Mouse (Mus musculus) testis, postnatal 14 days (tissue): Measurements from ENCODE around the gene Pdhb.
"Not testable (repeated sequence)": the region's sequence is repeated elsewhere in the genome, so short reads cannot be mapped to it uniquely, and the experiment has no call there.

ENCODE experiments used
- DNase-seq: peaks from one replicate; pipeline ENCODE4 v3.0.0; 2021; ENCODE audit warnings: low spot score

Pdhb gene

DNA sequence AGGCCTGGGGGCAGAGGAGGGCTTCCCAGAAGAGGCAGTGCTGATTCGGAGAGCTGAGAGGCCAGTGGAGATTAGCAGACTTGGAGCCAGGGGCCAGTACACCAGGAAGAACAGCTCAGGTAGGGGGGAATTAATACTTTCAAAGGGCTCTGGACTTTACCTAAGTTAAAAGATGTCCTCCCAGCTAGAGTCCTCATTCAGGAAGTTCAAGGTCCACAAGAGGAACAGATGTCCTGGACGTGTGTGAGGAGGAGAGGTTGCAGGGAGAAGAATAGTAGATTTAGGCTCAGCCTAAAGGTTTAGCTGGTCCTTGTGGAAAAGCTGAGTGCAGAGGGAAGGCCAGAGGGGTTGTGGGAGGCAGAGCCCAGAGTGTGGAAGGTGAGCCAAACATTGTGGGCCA is 38.6 kb downstream of the Pdhb start:
- DNase-seq = no peak

DNA sequence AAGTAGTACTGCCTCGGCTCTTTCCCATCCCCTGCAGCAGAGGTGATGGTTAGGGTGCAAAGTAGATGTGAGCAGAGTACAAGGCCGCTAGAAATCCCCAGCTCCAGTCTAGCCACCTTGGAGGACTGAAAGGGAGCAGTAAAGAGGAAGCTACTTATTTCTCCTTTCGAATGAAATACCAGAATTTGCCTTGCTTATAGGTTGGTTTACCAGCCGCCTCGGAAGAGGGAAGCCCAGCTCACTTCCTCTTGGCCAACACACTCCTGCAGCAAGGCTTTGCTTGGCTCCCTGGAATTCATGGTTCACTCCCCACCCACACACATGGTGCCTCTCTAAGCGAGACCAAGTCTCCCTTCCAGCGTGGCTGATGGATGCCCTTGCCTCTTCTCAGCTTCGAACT is 40.0 kb downstream of the Pdhb start:
- no peak for DNase-seq

DNA sequence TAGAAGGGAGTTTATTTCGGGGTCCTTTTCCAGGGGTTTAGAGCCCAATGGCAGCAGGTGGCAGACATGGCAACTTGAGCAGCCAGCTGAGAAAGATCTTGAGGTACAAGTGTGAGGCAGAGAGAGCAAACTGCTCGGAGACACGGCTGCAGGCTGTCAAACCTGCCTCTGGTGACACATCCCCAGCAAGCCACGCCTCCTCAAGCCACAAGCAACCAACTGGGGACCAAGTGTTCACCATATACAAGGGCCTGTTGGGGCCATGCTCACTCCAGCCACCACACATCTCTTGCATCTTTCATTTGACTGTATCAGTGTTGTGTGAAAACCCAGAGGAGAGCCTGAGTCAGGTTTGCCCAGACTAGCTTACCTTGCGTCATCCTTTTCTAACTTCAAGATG is 44.9 kb downstream of the Pdhb start:
- no peak for DNase-seq

DNA sequence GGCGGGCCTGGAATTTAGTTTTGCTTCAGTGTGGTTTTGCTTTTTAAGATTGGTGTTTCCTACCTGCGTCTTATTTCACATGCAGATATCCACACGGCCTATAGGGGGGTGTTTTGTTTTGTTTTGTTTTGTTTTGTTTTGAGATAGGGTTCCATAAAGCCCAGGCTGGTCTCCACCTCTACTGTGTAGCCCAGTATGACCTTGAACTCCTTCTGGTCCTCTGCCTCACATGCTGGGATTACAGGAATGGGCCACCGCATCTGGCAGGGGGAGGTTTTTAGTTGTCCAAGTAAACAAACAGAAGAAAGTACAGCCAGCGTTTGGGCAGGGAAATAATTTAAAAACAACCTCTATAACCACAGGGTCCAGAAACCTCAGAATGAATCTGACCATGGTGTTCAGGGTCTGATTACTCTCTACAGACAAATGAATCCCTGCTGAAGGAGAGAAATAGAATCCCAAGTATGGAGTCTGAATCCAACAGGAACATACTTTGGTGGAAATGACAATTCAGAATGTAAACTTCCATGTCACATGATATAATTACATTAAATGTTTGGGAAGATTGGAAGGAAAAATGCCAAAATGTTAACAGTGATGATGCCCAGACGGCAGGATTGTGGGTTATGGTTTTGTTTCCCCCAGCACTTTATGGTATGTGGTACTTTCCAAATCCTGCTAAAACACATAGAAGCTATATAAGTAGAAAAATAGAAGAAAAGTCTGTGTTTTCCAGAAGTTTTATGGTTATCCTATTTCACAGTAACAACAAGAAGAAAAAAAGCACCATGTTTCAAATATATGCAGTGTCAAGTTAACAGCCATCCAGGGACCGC is 48.6 kb downstream of the Pdhb start:
- DNase-seq = no peak

DNA sequence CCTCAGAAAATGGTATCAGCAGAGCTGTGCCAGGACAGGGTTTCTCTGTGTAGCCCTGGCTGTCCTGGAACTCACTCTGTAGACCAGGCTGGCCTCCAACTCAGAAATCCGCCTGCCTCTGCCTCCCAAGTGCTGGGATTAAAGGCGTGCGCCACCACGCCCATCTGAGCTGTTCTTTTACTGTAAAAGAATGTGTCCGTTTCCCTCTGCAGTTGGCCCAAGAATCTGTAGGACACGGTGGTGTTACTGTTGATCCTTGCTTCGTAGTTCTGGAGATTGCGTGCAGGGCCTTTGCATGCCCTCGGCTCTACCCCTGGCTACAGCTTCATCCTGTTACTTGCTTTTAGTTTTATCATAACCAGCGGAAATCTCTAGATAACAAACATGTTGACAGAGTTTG is 49.2 kb downstream of the Pdhb start:
- DNase-seq = not testable (repeated sequence)

DNA sequence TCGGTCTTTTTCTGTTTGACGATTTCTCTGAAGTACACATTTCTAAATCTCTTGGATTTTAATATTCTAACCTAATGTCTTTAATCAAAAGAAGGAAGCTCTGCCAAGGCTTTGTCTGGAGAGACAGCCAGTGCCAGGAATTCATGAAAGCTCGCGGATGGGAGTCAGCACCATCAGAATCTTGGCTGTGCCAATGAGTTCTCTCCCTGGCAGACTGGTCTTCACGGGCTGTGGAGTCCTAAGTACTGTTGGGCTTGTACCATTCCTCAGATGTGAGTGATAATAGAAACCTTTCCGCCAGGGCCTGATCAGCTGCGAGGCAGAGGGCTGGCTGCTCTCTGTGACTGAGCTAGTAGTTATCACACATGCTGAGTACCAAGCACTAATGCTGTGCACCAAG is 49.7 kb downstream of the Pdhb start:
- peak; percentile 17 for DNase-seq

DNA sequence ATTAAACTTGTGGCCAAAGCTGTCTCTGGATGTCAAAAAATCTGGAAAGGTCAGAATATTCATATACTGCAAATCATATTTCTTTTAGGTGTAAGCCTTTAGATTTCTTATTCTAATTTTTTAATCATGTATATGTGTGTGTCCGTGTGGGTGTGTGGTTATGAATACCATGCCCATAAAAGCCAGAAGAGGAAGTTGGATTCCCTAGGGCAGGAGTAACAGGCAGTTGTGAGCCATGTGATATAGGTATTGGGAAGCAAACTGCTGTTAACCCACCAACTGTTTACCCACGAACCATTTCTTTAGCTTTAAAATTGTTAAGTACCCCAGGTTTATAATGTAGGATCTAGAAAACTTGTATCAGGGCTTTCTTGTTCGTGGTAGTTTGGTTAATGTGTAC is 52.9 kb downstream of the Pdhb start:
- DNase-seq = no peak

DNA sequence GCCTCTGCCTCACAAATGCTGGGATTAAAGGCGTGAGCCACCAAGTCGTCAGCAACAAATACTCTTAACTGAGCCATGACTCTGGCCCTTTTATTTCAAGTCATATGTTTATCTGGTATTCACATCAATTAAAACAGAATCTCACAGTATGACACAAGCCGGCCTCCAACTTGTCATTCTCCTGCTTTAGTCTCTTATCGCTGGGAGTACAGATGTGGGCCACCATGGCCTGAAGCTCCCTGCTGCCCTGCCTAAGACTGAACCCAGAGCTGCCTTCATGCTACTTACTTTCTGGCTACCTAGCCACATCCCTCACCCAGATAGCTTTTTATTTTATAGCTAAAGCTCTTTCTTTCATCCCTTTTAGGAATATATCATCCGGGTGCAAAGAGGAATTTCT is 53.4 kb downstream of the Pdhb start:
- no peak for DNase-seq

DNA sequence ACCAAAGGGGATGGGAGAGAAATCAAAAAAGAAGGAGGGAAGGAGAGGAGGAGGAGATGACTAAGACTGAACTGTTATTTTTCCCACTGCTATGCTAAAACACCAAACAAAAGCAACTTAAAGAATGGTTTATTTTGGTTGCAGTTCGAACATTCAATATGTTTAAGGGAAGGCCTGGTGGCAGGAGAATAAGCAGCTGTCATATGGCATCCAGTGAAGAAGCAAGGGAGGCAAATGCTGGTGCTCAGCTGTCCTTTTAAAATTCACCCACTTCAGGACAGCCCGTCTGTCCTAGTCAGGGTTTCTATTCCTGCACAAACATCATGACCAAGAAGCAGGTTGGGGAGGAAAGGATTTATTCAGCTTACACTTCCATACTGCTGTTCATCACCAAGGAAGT is 55.5 kb downstream of the Pdhb start:
- no peak for DNase-seq
